Mouse (Mus musculus): ENCODE data around the gene Slc25a18. TPM values are rescaled to one million over a fixed set of nuclear protein-coding genes. Genes with fewer than 3 reads are reported as not detected.
"Not testable (repeated sequence)": the region's sequence is repeated elsewhere in the genome, so short reads cannot be mapped to it uniquely, and the experiment has no call there.

Slc25a18 gene
- polyA plus RNA-seq, 1 experiment from 2014 or later = 0.20 TPM

DNA sequence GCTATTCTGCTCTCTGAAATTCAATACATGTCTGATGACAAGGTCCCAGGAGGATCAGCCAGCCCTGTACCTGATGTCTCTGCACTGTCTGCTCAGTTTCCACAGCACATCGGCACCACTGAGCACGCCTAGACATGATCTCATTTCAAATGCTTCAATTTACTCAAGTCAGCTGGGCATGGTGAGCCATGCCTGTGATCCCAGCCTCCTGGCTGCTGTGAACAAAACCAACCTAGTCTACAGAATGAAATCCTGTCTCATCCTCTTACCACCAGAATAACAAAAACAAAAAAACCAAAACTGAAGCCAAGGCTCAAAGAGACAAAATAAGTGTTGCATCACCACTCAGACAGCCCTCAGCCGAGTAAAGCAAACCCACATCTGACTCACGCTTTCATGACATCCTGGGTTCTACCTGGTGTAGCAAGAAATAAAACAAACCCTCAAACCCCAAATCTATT, 26.2 kb downstream of the Slc25a18 start:
- H3K4me1 ChIP-seq = no peaks in the 10 kb centered on the region
- H3K27ac ChIP-seq (replicated peaks) = no peak overlapping the region
- no peak overlapping the region for H3K4me3 ChIP-seq
- H3K9me3 ChIP-seq = no peaks in the 10 kb centered on the region
- H3K36me3 ChIP-seq (replicated peaks) = peaks cover 100% of the 10 kb centered on the region
- no peak for DNase-seq (ENCODE audit: low spot score)
- no peaks in the 10 kb centered on the region for H3K27me3 ChIP-seq (replicated peaks; ENCODE audit: low read depth, poor library complexity, severe bottlenecking)
- WGBS = 90% methylated on average over 4 of the region's 4 CpGs

DNA sequence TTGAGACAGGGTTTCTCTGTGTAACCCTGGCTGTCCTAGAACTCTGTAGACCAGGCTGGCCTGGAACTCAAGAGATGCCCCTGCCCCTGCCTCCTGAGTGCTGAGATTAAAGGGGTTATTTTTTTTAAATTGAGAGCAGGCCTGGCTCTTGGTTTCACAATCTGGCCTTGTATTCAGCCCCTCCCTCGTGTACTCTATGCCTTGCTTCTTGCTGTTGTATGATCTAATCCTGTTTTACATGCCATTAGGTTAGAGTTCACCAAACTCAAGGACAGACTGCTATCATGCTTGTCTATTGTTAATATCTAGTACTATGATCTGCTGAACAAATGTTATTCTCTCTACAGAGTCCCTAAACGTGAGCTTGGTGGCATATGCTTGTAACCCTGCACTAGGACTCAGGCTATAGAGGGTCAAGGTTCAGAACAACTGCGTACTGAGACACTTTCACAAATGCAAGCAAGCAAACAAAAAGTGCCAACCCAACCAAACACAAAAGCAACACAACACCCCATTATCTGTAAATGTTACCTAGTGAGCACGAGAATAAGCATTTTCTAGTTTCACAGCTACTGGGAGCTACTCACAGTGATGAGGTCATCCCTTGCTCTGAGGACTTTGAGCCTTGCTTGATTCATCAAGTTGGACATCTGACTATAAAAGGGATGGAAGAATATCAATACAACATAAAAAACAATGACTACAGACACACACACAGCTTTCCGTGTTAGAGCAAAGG, 33.8 kb downstream of the Slc25a18 start:
- no peak for DNase-seq (ENCODE audit: low spot score)
- Histone ChIP-seq H3K27ac (replicated peaks) (no peak overlapping the region), H3K27me3 (replicated peaks; ENCODE audit: low read depth, poor library complexity, severe bottlenecking) (no peaks in the 10 kb centered on the region), H3K4me1 (no peaks in the 10 kb centered on the region), H3K9me3 (no peaks in the 10 kb centered on the region), H3K36me3 (replicated peaks) (peaks cover 100% of the 10 kb centered on the region), H3K4me3 (no peak overlapping the region)
- whole genome bisulfite sequencing = 91% methylated on average over 5 of the region's 5 CpGs

DNA sequence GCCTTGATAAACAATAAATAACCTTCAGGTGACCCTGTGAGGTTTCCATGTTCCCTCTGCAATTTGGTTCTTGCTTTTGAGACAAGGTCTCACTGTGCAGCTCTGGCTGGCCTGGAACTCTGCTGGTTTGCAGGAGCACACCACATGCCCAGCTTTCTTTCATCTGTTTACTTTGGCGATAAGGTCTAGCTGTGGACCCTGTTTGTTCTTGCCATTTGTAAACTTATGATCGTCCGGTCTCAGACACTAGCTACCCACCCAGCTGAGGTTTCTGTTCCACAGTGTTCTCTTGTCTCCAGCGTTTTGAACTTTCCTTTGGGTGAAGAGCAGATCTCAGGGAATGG, 34.3 kb downstream of the Slc25a18 start:
- Histone ChIP-seq H3K36me3 (replicated peaks) (peaks cover 98% of the 10 kb centered on the region), H3K4me1 (no peaks in the 10 kb centered on the region), H3K4me3 (no peak overlapping the region), H3K27ac (replicated peaks) (no peak overlapping the region), H3K9me3 (no peaks in the 10 kb centered on the region), H3K27me3 (replicated peaks; ENCODE audit: low read depth, poor library complexity, severe bottlenecking) (no peaks in the 10 kb centered on the region)
- WGBS = 96% methylated on average over 4 of the region's 4 CpGs
- DNase-seq (ENCODE audit: low spot score) = no peak

DNA sequence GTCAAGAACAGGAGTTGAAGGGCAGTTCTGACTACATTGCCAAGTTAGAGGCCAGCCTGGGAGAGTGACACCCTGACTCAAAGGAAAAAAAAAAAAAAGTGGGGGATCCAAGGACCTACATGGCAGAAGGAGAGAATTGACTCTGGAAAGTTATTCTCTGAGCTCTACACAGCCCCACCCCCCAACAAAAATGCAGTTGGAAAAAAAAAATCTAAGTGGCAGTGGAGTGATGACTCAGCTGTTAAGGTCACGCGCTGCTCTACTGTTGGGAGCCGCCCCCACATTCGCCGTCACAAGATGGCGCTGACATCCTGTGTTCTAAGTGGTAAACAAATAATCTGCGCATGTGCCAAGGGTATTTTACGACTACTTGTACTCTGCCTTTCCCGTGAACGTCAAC, 38.6 kb downstream of the Slc25a18 start:
- over 99% methylated on average over 10 of the region's 10 CpGs for WGBS
- not testable (repeated sequence) for H3K4me3 ChIP-seq; DNase-seq (ENCODE audit: low spot score); H3K4me1 ChIP-seq; H3K27ac ChIP-seq (replicated peaks); H3K9me3 ChIP-seq; H3K27me3 ChIP-seq (replicated peaks; ENCODE audit: low read depth, poor library complexity, severe bottlenecking)
- peaks cover 56% of the 10 kb centered on the region for H3K36me3 ChIP-seq (replicated peaks)

DNA sequence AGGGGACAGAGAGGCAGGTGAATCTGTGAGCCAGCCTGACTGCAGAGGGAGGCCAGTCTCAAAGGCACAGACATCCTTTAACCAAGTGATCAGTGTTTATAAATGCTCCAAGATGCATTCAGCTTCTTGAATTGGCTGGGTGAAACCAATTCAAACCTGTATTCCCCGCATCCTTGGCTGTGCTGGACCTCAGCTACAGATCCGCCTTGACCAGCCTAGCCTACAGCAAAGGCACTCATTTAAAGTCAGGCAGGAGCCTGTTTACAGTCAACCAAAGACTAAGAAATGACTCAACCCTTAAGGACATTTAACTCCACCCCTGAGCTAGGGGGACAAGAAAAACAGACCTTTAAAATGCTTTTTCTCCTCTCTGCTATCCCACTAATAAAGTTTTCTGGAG, 45.9 kb downstream of the Slc25a18 start:
- Histone ChIP-seq H3K4me3 (no peak overlapping the region), H3K36me3 (replicated peaks) (peaks cover 27% of the 10 kb centered on the region), H3K9me3 (peaks cover 6% of the 10 kb centered on the region; the same call in 1 of the 2 replicates), H3K4me1 (peaks cover 10% of the 10 kb centered on the region), H3K27ac (replicated peaks) (no peak overlapping the region), H3K27me3 (replicated peaks; ENCODE audit: low read depth, poor library complexity, severe bottlenecking) (no peaks in the 10 kb centered on the region)
- no peak for DNase-seq (ENCODE audit: low spot score)
- 94% methylated on average over 2 of the region's 2 CpGs for WGBS

DNA sequence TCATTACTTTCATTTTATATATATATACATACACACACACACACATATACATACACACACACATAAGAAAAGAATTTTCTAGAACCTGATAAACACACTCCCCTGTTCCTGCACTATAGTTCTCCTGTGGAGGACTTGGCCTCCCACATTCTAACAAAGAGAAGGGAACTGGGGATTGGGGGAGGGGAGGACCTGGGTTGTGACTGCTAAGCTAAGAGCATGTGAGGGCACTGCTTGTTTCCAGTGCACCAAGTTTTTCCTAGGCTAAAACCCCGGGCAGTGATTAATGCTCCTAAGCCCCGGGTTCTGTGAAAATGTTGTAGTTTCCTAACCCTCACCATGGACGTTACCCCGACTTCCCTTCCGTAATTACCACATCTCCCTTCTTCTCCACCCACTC, 46.8 kb downstream of the Slc25a18 start:
- Histone ChIP-seq H3K4me3 (no peak overlapping the region), H3K36me3 (replicated peaks) (peaks cover 27% of the 10 kb centered on the region), H3K27me3 (replicated peaks; ENCODE audit: low read depth, poor library complexity, severe bottlenecking) (no peaks in the 10 kb centered on the region), H3K9me3 (peaks cover 6% of the 10 kb centered on the region; the same call in 1 of the 2 replicates), H3K4me1 (peaks cover 10% of the 10 kb centered on the region), H3K27ac (replicated peaks) (no peak overlapping the region)
- 90% methylated on average over 5 of the region's 5 CpGs for WGBS
- no peak for DNase-seq (ENCODE audit: low spot score)

DNA sequence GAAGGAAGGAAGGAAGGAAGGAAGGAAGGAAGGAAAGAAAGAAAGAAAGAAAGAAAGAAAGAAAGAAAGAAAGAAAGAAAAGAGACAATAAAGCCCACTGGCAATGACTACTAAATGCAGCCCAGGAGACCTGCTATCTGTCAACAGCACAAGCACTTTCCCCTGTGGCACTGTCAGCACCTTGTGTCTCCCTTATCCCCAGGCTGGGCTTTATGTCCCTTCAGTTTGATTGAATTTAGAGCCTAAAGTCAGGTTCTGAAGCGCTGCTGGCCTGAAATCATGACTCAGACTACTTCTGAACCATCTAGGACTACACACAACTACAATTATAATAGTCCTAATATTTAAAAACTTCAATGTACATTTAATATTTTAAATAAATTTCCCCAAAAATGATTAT, 47.6 kb downstream of the Slc25a18 start:
- Histone ChIP-seq H3K27me3 (replicated peaks; ENCODE audit: low read depth, poor library complexity, severe bottlenecking) (no peaks in the 10 kb centered on the region), H3K36me3 (replicated peaks) (peaks cover 27% of the 10 kb centered on the region), H3K4me1 (peaks cover 10% of the 10 kb centered on the region), H3K27ac (replicated peaks) (no peak overlapping the region), H3K4me3 (peak overlapping the region; percentile 96; the same call in 1 of the 2 replicates), H3K9me3 (peaks cover 6% of the 10 kb centered on the region; the same call in 1 of the 2 replicates)
- DNase-seq (ENCODE audit: low spot score) = no peak
- WGBS = 91% methylated on average over 1 of the region's 1 CpGs

DNA sequence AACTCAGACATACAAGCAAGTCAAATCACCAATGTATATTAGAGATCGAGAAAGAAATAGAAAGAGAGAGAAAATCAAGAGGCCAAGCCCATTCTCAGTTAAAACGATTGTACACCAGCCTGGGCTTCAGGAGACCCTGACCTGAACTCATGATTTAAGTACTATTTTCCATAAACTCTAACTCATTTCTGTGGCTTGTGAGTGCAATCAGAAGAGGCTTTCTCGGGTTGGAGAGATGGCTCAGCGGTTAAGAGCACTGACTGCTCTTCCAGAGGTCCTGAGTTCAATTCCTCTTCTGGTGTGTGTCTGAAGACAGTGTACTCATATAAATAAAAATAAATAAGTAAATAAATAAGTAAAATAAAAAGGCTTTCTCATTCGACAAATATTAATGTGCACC, 48.3 kb downstream of the Slc25a18 start:
- DNase-seq (ENCODE audit: low spot score) = no peak
- 60% methylated on average over 5 of the region's 5 CpGs for WGBS
- Histone ChIP-seq H3K36me3 (replicated peaks) (peaks cover 27% of the 10 kb centered on the region), H3K4me3 (peak overlapping the region; percentile 96), H3K27ac (replicated peaks) (no peak overlapping the region), H3K9me3 (peaks cover 6% of the 10 kb centered on the region; the same call in 1 of the 2 replicates), H3K4me1 (peaks cover 10% of the 10 kb centered on the region), H3K27me3 (replicated peaks; ENCODE audit: low read depth, poor library complexity, severe bottlenecking) (no peaks in the 10 kb centered on the region)

DNA sequence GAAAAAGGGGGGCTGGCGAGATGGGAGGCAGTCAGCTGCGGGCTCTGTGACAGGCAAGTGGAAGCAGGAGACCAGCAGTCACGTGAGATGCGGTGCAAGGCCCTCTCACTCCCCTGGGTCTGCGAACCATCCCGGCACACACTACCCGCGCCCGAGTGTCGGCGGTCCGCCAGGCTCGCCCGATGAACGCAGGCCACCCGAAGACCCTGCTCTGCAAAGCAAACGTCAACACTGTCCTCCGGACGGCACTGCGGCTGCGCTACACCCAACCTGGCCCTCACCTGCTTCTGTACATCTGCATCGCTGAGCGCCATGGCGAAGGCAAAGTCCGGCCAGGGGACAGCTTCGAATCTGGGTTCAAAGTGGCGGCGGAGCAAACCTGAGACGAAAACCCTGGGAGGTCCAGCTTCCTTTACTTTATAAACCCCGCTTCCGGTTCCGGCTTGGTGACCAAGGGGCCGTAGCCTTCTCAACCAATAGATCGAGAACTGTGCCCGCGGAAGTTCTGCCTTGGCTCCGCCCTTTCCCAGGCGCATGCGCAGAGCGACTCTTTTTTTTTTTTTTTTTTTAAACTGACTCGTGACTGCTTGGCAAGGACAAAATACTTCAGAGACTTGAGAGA, 49.0 kb downstream of the Slc25a18 start, which contains the start of gene Atp6v1e1:
Gene Atp6v1e1, minus strand, starts transcription at position 487 of the 622 bp plus-strand sequence.
- H3K27me3 ChIP-seq (replicated peaks; ENCODE audit: low read depth, poor library complexity, severe bottlenecking) = no peaks in the 10 kb centered on the region
- under 1% methylated on average over 41 of the region's 41 CpGs for WGBS
- peaks cover 3% of the 10 kb centered on the region; the same call in 1 of the 2 replicates for H3K9me3 ChIP-seq
- peak within 1 kb of the TSS; percentile 89 for H3K27ac ChIP-seq (replicated peaks)
- H3K36me3 ChIP-seq (replicated peaks) = peaks cover 22% of the 10 kb centered on the region
- H3K4me3 ChIP-seq = peak within 1 kb of the TSS; percentile 96
- peaks cover 10% of the 10 kb centered on the region for H3K4me1 ChIP-seq
- DNase-seq (ENCODE audit: low spot score) = peak; percentile 95

DNA sequence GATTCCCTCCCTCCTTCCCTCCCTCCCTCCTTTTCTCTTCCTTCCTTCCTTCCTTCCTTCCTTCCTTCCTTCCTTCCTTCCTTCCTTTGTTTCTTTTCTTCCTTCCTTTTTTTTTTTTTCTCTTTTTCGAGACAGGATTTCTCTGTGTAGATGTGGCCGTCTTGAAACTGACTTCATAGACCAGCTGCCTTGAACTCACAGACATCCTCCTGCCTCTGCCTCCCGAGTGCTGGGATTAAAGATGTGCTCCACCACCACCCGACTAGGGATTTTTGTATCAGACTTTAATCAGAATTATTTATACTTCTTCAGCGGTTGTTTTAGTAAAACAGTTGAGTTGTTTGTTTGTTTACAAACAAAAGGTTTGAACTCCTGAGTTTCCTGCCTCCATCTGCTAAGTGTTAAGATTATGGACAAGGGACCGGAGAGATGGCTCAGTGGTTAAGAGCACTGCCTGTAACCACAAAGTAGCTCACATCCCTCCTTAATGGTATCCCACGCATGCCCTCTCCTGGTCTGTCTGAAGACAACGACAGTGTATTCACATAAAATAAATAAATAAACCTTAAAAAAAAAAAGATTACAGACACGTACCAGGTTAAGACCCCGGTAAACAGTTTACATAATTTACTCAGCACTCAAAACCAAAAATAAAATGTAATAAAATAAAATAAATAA, 49.7 kb downstream of the Slc25a18 start:
- H3K9me3 ChIP-seq = no peaks in the 10 kb centered on the region
- peaks cover 15% of the 10 kb centered on the region for H3K36me3 ChIP-seq (replicated peaks)
- H3K4me1 ChIP-seq = peaks cover 10% of the 10 kb centered on the region
- no peak for DNase-seq (ENCODE audit: low spot score)
- WGBS = 82% methylated on average over 10 of the region's 10 CpGs
- no peaks in the 10 kb centered on the region for H3K27me3 ChIP-seq (replicated peaks; ENCODE audit: low read depth, poor library complexity, severe bottlenecking)
- peak overlapping the region; percentile 96 for H3K4me3 ChIP-seq
- peak overlapping the region; percentile 89 for H3K27ac ChIP-seq (replicated peaks)

DNA sequence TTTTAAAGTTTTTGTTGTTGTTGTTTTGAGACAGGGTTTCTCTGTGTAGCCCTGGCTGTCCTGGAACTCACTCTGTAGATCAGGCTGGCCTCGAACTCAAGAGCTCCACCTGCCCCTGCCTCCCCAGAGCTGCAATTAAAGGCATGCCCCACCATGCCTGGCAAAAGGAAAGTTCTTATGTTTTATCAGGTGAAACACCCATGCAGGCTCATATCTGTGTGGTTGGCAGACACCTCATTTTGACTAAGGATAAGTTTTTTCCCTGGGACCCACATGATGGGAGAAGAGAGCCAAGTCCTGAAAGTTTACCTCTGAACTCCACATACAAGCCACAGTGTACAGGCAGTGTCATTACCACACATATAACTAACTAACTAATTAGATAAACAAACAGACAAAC, 56.7 kb downstream of the Slc25a18 start:
- no peak for DNase-seq (ENCODE audit: low spot score)
- Histone ChIP-seq H3K4me3 (no peak overlapping the region), H3K9me3 (no peaks in the 10 kb centered on the region), H3K36me3 (replicated peaks) (no peaks in the 10 kb centered on the region), H3K4me1 (no peaks in the 10 kb centered on the region), H3K27ac (replicated peaks) (no peak overlapping the region), H3K27me3 (replicated peaks; ENCODE audit: low read depth, poor library complexity, severe bottlenecking) (no peaks in the 10 kb centered on the region)
- 54% methylated on average over 1 of the region's 1 CpGs for WGBS

DNA sequence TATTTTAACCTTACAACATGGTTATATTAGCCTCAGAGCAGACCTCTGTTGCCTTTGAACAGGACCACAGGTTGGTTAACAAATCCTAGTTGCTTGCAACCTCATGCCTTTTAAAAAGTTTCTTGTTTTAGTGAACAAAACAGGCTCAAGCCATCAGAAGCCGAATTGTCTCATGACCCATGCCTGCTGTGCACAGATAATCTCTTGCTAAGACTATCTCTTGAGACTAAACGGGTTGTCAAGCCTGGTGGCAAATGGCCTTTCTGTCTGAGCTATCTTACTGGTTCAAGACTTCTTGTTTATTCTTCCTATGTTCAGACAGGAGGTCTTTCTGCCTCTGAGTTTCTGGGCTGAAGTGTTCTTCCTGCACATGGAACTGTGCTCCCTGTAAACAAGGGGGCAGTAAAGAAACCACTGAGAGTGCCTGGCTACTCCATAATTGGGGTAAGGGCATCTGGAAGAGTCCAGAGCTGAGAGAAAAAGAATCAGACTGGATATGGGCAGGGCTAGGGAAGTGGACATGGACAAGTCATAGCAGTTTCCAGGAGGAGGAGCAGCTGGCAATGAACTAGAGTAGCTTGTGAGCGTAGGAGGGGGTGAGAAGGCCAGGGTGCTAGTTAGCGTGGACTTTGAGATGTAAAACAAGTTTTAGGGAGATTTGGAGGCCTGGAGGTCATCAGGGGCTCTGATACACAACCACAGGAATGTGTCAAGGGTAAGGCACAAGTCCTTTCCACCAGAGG, 57.7 kb downstream of the Slc25a18 start:
- no peaks in the 10 kb centered on the region for H3K9me3 ChIP-seq
- no peak overlapping the region for H3K27ac ChIP-seq (replicated peaks)
- no peaks in the 10 kb centered on the region for H3K27me3 ChIP-seq (replicated peaks; ENCODE audit: low read depth, poor library complexity, severe bottlenecking)
- no peak for DNase-seq (ENCODE audit: low spot score)
- no peak overlapping the region for H3K4me3 ChIP-seq
- WGBS = 70% methylated on average over 4 of the region's 4 CpGs
- H3K36me3 ChIP-seq (replicated peaks) = no peaks in the 10 kb centered on the region
- H3K4me1 ChIP-seq = peaks cover 7% of the 10 kb centered on the region
